Mouse (Mus musculus) G1E-ER4 (cell line): ENCODE data around the gene Psg18. TPM values are rescaled to one million over a fixed set of nuclear protein-coding genes. Genes with fewer than 3 reads are reported as not detected.
"Not testable (repeated sequence)": the region's sequence is repeated elsewhere in the genome, so short reads cannot be mapped to it uniquely, and the experiment has no call there.

ENCODE experiments used
- GATA1 ChIP-seq: IDR thresholded peaks from one replicate; pipeline ENCODE4 v1.8.0; 2012; ENCODE audit warnings: low read length, inconsistent platforms
- polyA plus RNA-seq: library from polyadenylated mRNA; stranded (reverse); fragments of >175 nt; gene quantifications from 2 replicates; pipeline ENCODE4 v1.2.3, GENCODE M21; 2012

Psg18 gene
- polyA plus RNA-seq, result not detected in 2 replicates

- TF ChIP-seq GATA1, result not testable (repeated sequence)
These were observed at the start of gene Psg18 for GRCm38 (mm10) chr7:18354909-18355308. TSS of gene Psg18 (minus strand) at chr7:18355009.

GRCm38 (mm10) chr7:18403407-18403806 lies 48.6 kb upstream of the Psg18 start:
- no peak for TF ChIP-seq GATA1

- TF ChIP-seq GATA1, result no peak
These were observed 47.9 kb upstream of the Psg18 start for GRCm38 (mm10) chr7:18402527-18403237.

GRCm38 (mm10) chr7:18378295-18378694 lies 23.5 kb upstream of the Psg18 start:
- TF ChIP-seq GATA1, result no peak

Other genes starting within 250 kb of the Psg18 start
- not detected in 2 replicates for gene Igfl3, start 178.5 kb downstream of the Psg18 start, polyA plus RNA-seq
- not detected in 2 replicates for gene Mill1, start 109.7 kb downstream of the Psg18 start, polyA plus RNA-seq
- not detected in 2 replicates for gene Psg28, start 77.0 kb upstream of the Psg18 start, polyA plus RNA-seq
- not detected in 2 replicates for gene Psg26, start 129.2 kb upstream of the Psg18 start, polyA plus RNA-seq
- not detected in 2 replicates for gene Psg25, start 177.3 kb upstream of the Psg18 start, polyA plus RNA-seq
- not detected in 2 replicates for gene Psg27, start 212.3 kb upstream of the Psg18 start, polyA plus RNA-seq